Mouse (Mus musculus): Measurements from ENCODE around the gene Tex19.2.
A peak's percentile ranks its signal among the peaks of the same experiment; 100 is the strongest.
"Not testable (repeated sequence)": the region's sequence is repeated elsewhere in the genome, so short reads cannot be mapped to it uniquely, and the experiment has no call there.

Gene Tex19.2

DNA sequence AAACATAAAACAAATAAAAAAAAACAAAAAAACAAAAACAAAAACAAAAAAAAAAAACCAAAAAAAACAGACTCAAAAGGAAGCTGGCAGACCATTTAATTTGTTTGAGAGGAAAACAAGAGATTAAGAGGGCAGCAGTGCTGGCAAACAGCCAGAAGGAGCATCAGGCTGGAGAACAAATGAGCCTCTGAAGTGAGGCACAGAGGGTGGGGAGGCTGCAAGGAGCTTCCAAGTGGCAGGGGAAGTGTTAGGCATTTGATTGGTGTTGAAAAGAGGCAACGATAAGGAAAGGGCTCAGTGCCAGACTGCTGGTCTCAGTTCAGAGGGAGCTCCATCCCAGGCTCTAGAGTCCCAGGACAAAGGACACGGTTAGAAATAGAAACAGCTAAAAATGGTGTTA lies 8.5 kb downstream of the Tex19.2 start:
- peak; percentile 22 for DNase-seq

DNA sequence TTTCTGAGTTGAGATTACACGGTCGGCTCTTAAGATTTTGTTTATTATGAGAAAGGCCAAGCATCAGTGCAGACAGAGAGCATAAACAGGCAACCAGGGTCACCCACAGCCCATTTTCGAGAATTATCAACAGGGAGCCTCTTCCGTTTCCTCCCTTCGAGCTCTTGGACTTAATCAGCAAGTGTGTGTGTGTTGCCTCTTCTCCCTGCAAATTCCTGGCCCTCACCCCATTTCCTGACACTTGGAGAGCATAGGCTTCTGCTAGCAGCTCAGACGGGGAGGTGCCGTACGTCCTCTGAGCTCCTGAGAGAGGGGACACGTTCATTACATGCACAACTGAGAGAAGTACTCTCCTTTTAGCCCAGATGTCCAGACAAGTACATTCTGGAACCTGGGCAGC lies 10.4 kb downstream of the Tex19.2 start:
- no peak for DNase-seq

DNA sequence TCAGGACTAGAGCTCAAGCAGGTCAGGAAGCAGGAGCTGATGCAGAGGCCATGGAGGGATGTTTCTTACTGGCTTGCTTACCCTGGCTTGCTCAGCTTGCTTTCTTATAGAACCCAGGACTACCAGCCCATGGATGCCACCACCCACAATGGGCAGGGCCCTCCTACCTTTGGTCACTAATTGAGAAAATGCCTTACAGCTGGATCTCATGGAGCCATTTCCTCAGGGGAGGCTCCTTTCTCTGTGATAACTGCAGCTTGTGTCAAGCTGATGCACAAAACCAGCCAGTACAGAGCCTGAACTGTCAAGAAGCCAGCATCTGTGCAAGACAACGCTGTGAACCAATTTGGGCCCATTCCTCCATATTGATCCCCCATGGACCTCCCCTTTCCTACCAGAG lies 11.2 kb downstream of the Tex19.2 start:
- not testable (repeated sequence) for DNase-seq

DNA sequence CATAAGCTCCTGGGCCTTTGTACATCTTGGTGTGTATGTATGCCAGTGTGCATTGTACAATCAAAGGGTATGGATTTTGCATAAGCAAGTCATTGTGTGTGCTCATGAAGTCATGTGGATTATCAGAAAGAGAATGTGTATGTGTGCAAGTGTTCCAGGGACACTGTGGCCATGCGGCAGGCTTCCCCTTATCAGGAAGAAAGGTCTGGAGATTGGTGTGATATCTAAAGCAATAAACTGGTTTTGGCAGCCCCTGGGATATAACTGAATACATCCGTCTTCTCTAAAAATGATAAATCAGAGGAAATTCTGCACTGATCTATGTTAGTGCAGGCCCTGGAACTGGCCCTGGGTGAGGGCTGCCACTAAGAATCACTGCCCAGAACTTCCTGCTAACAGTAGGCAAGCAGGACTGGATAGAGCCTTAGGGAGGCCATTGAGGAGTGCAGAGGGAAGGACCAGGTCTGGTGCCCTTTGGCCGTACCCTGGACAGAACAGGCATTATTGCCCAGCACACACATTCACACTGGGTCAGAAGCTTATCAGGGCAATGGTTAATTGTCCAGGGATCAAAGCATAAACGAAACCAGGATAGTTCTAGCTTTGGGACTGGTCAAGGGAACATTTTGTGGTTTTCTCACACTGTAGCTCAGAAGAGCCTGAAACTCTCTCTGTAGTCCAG lies 17.2 kb downstream of the Tex19.2 start:
- DNase-seq, result no peak

DNA sequence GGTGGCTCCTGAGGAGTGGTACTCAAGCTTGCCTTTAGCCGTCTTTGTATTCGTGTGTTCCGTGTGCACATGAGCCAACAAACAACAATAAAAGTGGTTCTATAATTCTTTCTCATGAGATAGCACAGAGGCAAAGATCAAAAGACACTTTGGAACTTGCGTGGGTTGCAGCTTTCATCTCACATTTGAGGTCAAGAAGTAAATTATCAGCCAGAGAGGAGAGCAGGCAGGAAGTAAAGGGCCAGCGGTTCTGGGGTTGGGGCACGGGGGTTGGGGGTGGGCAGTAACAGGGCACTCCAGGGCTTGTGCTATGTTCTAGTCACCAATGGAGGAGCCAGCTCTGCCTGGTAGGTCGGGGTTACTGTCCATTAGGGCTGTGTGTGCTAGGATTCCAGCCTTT lies 17.8 kb downstream of the Tex19.2 start:
- no peak for DNase-seq

DNA sequence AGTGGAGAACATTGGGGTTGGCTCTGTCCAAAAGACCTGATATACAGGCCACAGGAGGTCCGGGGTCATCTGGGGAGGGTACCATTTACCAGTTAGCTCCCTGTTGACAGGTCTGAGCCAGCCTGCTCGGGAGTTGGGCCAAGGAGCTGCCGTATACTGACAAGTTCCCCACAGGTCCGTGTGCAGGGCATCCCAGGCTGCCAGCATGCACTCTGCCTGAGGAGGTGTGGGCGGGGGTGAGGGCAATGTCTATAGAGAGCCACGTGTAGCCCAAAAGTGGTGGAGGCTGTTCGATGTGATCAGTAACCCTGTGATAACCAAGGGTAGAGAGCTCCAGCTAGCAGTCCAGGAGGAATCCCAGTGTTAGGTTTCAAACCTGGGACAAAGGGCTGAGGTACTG lies 18.7 kb downstream of the Tex19.2 start:
- no peak for DNase-seq

DNA sequence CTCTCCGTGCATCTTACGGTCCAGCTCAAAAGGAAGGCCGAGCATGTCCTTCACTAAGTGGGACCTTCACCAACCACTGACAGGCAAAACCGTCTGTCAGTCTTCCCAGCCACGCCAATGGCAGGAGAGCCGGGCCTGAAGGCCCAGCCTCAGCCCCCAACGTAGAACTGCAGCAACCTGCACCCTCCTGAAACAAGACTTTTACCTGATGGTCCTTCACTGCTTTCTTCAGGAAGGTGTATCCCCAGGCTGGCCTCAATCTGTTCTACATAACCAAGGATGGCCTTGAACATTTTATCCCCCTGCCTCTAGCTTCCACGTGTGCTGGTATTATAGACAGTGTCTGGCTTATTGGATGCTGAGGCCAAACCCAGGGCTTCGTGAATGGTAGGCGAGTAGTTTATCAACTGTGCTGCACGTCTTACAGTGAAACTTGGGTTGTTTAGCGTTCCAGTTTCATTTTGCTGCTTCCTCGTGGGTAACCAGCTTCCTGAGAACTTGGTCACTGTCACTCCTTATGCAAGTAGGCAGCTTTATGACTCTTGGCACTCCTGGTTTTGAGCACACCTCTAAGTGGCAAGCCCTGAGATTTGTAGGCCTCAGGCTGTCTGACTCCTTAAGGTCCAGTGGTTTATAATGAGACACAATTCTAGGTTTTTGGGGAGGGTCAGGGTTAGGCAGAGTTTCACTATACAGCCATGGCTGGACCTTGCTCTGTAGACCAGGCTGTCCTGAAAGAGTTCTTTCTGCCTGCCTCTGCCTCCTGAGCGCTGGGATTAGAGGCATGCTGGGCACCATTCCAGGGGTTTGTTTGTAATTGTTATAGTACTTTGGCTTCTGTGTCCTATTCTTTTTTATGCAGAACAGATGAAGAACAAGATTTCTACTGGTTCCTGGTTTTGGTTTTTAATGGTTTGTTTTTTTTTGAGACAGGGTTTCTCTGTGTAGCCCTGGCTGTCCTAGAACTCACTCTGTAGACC lies 25.6 kb downstream of the Tex19.2 start:
- DNase-seq, result no peak

DNA sequence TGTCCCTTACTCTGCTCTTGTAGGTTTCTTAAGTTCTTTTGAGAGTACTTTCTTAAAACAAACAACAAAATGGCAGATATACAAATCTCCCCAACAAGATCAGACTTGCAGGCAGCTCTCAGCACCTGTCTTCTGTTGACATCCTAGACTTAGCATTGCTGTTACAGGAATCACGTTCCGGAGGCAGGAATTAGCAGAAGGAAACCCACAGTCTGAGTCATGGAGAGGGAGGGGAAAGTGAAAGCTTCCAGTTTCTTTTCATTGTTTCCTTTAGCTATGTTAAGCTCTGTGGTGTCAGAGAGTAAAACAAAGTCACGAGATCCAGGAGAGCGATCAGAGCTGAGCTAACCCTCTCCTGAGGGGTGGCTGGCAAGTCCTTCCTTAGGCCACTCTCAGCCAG lies 27.5 kb downstream of the Tex19.2 start:
- DNase-seq, result no peak

DNA sequence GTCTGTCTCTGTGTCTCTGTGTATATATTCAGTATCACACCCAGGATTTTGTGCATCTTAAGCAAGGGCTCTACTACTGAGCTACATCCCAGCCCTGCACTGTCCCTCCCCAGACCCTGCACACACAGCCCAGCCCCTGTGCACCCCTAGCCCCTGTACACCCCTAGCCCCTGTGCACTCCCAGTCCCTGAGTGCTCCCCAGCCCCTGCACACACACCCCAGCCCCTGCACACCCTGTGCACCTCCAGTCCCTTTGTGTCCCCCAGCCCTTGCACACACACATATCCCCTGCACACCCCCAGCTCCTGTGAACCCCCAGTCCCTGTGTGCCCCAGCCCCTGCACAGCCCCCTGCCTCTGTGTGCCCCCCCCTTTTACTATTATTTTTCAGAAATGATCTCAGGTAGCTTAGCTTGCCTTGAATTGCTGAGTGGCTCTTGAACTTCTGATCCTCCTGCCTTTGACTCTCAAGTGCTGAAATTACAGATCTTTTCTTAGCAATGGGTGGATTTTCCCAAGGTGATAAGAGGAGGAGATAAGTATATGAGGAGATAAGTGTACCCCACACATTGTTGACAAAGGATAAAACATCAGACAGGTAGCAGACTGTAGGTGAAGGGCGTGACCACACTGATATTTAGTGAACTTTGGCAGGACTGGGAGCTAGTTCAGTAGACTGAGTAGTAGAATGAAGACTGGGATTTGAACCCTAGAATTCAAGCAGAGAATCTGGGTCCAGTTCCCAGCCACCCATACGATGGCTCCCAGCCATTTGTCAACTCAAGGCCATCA lies 28.5 kb downstream of the Tex19.2 start:
- no peak for DNase-seq

DNA sequence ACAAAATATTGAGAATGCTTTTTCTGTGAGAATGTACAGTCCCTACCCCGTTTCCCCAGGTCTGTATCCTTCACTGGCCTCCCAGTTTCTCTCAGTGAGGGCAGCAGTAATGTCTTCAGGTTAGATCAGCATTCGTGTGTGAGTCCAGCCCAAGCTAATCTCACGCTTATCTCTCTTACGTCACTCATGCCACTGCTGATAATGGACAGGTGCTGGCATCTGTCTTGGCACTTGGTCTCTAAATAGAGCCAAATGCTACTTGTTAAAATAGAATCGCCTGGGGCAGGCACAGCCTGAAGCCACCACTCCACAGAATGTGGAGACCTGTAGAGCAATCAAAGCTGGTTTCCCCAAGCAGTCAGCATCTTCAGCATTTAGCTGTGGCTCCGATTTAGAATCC lies 29.5 kb downstream of the Tex19.2 start:
- DNase-seq, result no peak

DNA sequence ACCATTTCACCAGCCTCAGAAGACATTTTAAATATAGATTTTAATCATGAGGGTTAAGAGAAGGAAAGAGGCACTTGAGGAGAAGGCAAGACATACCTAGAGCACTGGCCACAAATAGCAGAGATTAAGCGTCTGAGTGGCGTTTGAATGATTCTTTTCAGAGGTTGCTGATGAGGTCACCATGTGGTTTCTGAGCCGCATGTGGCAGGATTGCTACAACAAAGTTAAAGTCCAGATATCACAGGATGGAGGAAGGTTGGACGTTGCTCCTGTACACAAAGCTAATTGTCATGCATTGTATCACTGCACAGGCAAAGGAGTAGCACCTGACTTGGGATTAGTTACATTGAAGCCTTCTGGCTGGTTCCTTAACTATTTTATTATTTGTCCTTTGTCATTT lies 32.2 kb downstream of the Tex19.2 start:
- no peak for DNase-seq

DNA sequence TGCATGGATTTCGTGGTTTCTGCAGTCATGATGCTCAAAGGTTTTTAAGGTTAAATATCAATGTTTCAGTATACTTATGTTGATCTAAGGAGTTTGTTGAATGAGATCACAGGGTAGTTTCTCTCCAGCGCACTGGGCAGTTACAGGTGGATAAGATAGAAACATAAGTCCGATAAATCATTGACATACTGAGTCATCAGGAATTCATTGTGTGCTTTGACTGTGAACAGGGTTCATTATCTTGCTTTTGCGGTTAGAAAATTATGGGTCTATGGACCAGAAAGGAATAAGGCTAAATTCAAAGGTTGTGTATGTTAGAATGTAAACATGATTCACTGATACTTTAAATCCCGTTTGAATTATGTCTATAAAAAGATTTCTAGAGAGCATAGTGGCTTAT lies 33.3 kb downstream of the Tex19.2 start:
- no peak for DNase-seq

DNA sequence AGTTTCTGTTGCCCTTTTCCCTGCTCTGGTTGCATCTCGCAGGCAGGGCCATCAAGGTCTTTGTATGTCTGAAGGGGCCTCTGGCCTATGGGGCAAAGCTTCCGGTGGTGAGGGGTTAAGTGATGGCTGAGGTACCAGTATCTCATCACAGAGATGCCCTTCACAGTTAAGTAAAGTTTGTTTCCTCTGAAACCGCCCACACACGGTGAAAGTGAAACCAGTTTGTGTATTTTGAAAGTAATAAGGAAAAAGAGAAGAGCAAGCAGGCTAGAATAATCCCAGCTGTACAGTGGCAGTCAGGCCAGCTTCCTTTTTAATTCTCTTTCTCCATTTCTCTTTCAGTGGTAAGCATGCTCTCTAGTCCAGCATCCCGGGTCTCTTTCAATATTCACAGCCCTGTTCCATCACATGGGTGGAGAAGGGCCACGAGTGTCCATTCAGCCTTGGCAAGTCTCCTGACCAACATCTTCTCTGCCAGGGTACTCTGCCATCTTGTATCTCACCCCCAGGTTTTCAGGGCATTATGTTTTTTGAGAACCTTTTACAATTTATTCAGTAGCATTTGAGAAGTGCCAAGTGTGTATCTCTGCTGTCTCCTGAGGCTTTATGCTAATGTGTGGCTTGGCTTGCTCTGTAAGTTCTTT lies 35.5 kb downstream of the Tex19.2 start:
- no peak for DNase-seq

DNA sequence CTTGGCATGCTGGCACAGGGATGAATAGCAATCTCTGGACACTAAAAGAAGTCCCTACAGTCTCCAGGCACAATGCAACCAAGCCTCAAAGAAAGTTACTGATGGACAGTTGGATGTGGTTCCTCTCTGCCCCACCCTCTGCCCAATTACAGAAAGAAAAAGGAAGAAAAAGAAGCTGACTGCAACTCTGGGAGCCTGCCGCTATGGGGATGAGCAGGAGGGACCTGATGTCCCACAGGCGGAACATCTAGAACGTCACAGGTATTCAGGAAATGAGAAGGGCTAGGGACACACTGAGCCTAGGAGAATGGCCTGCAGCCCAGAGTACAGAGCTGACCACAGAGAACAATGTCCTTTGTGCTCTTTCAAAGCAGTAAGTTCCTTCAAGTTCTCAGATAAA lies 36.2 kb downstream of the Tex19.2 start:
- no peak for DNase-seq

DNA sequence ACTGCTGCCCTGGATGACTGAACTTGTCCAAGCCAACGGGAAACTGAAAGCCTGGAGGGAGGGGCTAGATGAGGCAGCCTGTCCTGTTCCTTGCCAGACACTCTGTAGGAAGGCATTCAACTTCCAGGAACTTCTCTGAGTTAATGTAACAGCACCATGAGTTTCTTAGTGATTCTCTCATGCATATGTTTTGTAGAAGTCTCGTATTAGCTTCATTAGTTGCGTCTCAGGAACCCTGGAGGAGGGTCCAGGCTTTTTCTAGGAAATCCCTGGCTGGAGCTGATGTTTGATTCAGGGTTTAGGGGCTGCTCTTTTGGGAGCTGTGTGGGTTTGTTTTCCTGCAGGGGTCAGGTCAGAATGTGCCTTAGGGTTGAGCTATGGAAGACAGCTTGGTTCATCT lies 37.4 kb downstream of the Tex19.2 start, which contains the start of gene Sectm1a:
Gene Sectm1a (minus strand): TSS at position 101 of the 400 bp plus-strand sequence.
- DNase-seq, result no peak

DNA sequence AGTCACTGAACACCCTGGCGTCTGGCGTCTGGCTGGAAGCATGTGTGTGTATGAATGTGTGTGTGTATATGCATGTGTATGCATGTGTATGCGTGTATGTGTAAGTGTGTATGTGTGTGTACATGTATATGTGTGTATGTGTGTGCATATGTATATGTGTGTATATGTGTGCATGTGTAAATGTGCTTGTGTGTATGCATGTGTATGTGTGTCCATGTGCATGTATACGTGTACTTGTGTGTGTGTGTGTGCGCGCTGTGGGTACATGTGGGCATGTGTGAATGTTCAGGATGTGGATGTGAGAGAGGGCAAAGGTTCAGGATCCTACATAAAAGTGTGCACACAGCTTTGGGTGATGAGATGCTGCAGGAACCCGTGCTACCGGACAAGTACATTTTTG lies 38.1 kb downstream of the Tex19.2 start:
- DNase-seq, result no peak

DNA sequence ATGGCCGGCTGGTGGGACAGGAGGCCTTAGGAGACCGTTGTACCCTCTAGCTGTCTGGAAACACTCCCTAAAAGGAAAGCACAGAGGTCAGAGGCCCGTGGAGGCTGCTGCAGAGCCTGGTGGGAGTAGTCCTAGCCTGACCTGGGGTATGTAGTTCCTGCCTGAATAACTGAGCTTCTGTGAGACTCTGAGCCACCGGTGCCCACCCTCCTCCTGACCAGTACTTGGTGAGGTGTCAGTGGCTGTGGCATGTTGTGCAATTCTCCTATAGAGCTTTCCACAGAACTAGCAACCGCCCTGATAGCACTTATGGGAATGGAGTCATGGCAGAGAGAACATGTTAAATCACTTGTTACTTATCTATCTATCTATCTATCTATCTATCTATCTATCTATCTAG lies 42.8 kb downstream of the Tex19.2 start:
- DNase-seq, result no peak

DNA sequence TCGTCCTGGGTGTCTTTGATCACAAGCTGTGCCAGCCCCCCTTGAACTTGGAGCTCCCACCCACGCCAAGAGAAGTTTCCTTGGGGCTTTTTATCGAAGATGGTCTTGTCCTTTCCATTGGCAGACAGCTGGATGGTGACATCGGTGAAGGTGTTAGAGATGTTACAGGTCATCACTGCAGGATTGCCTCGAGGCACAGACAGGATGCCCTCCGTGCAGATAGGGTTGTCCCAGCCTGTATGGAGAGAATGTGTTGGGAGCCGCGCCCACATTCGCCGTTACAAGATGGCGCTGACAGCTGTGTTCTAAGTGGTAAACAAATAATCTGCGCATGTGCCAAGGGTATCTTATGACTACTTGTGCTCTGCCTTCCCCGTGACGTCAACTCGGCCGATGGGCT lies 48.8 kb downstream of the Tex19.2 start:
- not testable (repeated sequence) for DNase-seq

DNA sequence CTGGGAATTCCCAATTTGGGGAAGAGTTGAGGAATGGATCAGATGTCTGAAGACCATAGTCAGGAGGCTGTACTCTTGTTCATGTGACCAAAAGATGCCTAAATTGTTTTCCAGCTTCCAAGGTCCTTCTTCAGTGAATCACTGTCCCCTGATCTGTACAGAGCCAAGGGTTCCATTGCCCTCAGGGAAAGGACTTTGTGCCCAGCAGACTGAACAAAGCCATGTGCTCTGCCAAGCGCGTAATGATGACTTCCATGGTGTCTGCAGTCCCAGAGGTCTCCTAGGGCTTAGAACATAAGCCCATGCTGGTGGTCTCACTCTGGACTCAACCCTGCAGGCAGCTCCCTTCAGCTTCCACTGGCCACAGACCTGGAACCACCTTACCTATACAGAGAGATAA lies 50.6 kb downstream of the Tex19.2 start:
- no peak for DNase-seq
